Mouse (Mus musculus): ENCODE results near the gene 1700013G24Rik. TPM values are rescaled to one million over a fixed set of nuclear protein-coding genes. Genes with fewer than 3 reads are reported as not detected.

1700013G24Rik gene
- polyA plus RNA-seq, 1 experiment from 2014 or later, result not detected

DNA sequence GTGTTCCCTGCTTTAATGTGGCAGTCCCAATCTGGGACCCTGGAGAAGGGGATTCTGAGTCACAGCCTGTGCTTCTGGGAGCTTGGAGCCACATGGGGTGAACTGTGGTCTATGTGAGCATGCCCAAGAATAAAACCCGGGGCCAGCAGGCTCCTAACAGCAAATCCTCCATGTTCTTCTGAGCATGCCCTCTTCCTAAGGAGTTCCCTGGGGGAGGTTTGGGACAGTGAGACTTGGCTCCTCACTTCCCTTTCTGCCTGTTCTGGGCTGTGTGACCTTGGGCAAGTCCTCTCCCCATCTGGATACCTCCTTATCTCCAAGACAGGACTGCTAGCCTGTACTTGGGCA lies 27.9 kb downstream of the 1700013G24Rik start:
- Histone ChIP-seq H3K4me1 (replicated peaks) (peaks cover 79% of the 10 kb centered on the region), H3K36me3 (no peaks in the 10 kb centered on the region), H3K27me3 (0 out of 2 replicates have a peak, but pooled peaks cover 26% of the 10 kb centered on the region), H3K4me2 (no peak overlapping the region), H3K27ac (0 out of 2 replicates have a peak overlapping the region, but pooled peaks have one; percentile 35), H3K9me3 (no peaks in the 10 kb centered on the region), H3K4me3 (no peak overlapping the region), H3K9ac (no peak overlapping the region)
- no peak for ATAC-seq (ENCODE audit: low FRiP score)
- 25% methylated on average over 1 of the region's 1 CpGs for WGBS

DNA sequence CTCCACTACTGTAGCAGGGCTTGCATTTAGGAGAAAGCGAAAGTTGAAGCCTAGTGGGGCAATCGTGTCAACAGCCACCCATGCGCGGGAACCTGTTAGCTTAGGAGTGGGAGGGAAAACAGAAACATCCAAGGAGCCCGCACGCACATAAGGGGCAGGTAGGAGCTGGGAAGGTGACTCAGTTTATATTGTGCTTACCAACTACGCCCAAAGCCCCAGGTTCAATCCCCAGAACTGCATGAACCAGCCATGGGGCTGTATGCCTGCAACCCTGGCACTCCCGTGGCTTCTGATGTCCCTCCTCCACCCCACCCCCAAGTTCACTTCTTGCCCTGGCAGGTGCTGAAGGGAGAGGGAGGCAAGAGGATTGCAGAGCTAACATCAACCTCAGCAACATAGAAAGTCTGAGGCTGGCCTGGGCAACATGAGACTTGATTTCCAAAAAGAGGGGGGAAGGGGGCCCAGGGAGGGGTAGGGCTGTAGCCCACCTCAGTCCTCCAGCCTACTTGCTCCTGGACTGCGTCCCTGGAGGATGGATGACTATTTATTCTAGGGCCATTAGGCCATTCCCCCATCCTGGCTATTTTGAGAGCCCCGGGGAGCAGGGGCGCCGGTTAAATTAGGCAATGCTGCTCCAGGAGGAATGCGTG lies 28.4 kb downstream of the 1700013G24Rik start:
- no peak for ATAC-seq (ENCODE audit: low FRiP score)
- Histone ChIP-seq H3K36me3 (no peaks in the 10 kb centered on the region), H3K4me3 (no peak overlapping the region), H3K9ac (no peak overlapping the region), H3K27me3 (0 out of 2 replicates have a peak, but pooled peaks cover 22% of the 10 kb centered on the region), H3K9me3 (no peaks in the 10 kb centered on the region), H3K27ac (no peak overlapping the region), H3K4me1 (replicated peaks) (peaks cover 79% of the 10 kb centered on the region), H3K4me2 (no peak overlapping the region)
- 64% methylated on average over 13 of the region's 13 CpGs for WGBS

DNA sequence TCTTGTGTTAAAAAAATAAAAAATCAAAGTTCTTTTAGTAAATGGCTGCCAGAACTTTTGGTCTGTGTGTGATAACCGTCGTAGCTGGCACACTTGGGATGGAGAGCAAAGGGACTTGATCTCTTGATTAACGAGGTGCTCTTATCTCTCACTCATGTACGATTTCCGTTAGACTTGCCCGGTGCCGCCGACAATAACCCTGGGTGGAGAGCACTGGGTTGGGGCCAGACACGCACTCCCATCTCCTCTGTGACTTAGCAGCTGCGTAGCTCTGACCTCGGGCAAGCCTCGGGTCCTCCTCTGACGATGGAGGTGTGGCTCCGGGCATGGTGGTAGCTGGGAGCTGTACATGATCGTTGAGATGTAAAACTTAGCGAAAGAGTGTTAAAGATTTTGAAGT lies 30.8 kb downstream of the 1700013G24Rik start:
- Histone ChIP-seq H3K4me3 (no peak overlapping the region), H3K4me1 (replicated peaks) (peaks cover 84% of the 10 kb centered on the region), H3K9ac (no peak overlapping the region), H3K9me3 (no peaks in the 10 kb centered on the region), H3K27ac (no peak overlapping the region; the same call in 1 of the 2 replicates), H3K4me2 (no peak overlapping the region), H3K36me3 (no peaks in the 10 kb centered on the region), H3K27me3 (peaks cover 13% of the 10 kb centered on the region; the same call in 1 of the 2 replicates)
- 78% methylated on average over 16 of the region's 16 CpGs for WGBS
- ATAC-seq (ENCODE audit: low FRiP score), result no peak

DNA sequence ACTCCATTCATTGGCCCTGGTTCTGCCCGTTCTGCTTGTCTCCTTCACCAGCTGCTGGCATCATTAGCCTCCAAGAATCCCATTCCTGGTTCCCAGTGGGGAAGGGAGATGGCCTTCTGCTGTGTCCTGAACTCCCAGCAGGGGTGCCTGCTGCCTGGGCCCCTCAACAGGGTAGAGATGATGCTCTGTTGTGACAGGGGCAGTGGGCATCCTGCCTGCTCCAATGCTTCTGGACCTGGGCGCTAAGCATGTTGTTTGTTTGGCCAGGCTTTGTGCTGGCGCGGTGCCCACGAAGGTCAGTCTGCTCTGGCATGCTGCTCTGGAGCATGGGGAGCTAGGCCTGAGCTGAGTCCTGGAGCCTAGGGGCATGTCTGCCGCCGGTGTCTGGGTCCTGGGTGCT lies 31.5 kb downstream of the 1700013G24Rik start:
- ATAC-seq (ENCODE audit: low FRiP score), result no peak
- Histone ChIP-seq H3K9ac (no peak overlapping the region), H3K9me3 (no peaks in the 10 kb centered on the region), H3K4me1 (replicated peaks) (peaks cover 84% of the 10 kb centered on the region), H3K27me3 (peaks cover 13% of the 10 kb centered on the region; the same call in 1 of the 2 replicates), H3K4me3 (no peak overlapping the region), H3K27ac (peak overlapping the region; percentile 40; the same call in 1 of the 2 replicates), H3K36me3 (no peaks in the 10 kb centered on the region), H3K4me2 (no peak overlapping the region)
- 66% methylated on average over 7 of the region's 7 CpGs for WGBS

DNA sequence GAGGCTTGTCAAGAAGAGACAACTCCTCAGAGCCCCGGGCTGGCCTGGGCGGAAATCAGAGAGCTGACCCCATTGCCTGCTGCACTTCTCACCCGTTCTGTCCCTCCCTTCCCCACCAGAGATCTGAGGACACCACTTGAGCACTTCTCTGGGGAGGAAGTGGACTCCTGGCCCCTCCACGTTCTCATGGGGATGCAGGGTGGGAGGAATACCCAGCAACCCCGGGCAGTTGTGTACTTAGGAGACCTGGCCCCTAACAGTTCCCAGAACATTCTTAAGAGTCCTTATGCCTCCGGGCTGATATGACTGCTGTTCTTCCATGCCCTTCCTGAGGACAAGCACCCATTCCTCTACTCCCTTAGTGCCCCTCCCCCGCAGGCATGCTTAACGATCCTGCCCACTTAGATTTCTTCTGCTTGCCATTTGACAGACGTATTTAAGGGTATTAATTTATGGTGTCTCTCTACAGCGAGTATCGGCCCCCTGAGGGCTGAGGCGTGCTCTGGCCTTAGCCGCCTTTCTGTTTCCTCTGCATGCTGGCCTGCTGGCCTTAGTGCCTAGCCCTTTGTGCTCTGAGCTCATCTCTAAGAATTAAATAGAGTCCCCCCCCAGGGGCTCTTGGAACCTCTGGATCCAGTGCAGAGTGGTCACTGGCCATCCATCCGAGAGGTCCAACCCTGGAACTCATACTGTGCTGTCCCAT lies 32.3 kb downstream of the 1700013G24Rik start:
- Histone ChIP-seq H3K27me3 (peaks cover 13% of the 10 kb centered on the region; the same call in 1 of the 2 replicates), H3K9me3 (no peaks in the 10 kb centered on the region), H3K27ac (peak overlapping the region; percentile 40), H3K9ac (no peak overlapping the region), H3K4me1 (replicated peaks) (peaks cover 81% of the 10 kb centered on the region), H3K4me2 (no peak overlapping the region), H3K4me3 (no peak overlapping the region), H3K36me3 (no peaks in the 10 kb centered on the region)
- WGBS, result 40% methylated on average over 14 of the region's 14 CpGs
- ATAC-seq (ENCODE audit: low FRiP score), result no peak

DNA sequence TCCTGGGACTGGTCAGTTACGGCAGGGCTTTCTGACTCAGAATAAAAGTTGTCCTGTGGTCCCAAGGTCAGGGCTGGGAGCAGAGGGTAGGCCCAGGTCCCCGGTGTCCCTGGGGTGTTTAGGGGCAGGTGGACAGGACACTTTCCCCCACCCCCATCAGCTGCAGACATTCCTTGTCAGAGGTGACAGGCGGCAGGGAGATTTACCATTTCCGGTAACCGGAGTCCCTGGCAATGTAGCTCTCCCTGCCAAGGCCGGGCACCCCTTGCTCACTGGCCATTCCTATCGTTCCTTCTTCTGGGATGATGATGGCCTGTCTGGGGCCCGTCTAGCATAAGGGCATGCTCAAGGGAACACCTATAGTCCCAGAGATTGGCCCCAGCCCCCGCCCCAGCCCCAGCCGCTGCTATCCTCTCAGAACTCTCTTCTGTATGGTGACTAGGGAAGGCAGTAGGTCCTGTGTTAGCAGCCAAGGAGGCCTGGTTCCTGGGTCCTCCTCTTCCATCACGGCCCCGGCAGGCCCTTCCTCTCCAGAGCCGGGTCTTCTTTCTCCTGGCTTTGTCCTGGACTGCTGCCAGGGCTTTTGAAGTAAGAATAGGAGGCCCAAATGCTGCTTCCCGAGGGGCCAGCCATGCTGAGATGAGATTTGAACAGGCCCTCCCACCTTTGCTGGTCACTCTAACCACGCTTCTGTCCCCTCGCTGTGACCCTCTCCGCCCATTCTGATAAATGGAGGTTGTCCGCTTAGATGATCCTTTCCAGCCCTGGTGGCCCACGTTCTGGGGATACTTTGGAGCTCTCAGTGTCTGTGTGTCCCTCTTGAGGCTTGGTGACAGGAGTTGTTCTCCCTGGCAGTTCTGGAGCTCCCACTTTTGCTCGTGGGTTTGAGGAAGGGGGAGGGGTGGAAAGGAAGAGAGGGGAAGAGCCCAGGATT lies 33.3 kb downstream of the 1700013G24Rik start:
- ATAC-seq (ENCODE audit: low FRiP score), result no peak
- Histone ChIP-seq H3K4me1 (replicated peaks) (peaks cover 73% of the 10 kb centered on the region), H3K27ac (peak overlapping the region; percentile 40), H3K4me2 (no peak overlapping the region), H3K36me3 (no peaks in the 10 kb centered on the region), H3K27me3 (peaks cover 7% of the 10 kb centered on the region; the same call in 1 of the 2 replicates), H3K9ac (peak overlapping the region; percentile 2; the same call in 1 of the 2 replicates), H3K9me3 (no peaks in the 10 kb centered on the region), H3K4me3 (no peak overlapping the region)
- 44% methylated on average over 20 of the region's 20 CpGs for WGBS

DNA sequence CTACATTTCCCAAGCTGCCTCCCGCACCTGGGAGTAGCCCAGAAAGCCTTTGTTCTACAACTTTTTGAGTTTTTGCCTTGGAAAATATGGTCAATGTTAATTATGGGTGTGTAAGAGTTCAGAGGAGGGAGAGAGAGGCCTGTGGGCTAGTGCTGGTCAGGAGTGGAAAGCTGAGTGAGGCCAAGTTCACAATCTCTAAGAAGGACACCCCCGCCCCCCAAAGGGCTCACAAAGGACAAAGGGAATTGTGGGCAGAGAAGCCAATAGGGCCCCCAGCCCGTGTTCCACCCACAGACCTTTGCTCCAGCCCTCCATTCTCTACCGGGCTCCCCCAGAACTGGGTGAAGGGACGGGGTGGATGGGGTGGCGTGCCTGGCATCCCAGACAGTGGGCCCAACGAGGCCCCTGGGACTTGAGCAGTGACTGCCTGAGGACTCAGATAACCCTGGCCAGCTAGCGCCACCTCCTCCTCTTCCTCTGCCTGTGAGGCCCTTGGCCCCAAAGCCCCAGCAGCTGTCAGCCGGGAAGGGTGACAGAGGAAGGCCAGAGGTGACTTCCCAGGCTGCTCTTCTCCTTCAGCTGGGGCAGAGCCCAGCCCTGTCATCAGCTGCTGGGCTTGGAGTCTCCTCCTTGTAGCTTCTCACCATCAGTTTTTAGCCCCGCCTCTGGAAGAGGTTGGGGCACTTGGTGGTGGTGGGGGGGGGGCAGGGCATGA lies 34.4 kb downstream of the 1700013G24Rik start:
- ATAC-seq (ENCODE audit: low FRiP score), result no peak
- 41% methylated on average over 10 of the region's 10 CpGs for WGBS
- H3K9ac ChIP-seq, result no peak overlapping the region

DNA sequence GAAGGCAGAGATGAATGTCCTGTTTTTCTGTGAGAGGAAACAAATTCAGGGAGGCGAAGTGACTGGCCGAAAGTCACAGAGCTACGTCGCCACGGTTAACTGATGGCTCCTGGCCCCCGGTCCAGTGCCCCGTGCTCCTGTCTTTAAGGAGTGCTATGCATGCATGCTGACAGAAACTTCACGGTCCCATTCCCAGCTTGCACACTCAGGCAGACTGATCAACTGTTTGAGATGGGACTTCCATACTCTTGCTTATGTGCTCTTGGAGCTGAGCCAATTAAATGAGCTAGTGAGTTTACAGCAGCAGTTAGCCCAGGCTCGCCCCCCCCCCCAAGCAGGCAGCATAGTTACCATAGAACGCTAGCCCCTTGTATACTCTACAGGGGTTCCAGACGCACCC lies 35.0 kb downstream of the 1700013G24Rik start:
- Histone ChIP-seq H3K9me3 (no peaks in the 10 kb centered on the region), H3K36me3 (no peaks in the 10 kb centered on the region), H3K4me2 (no peak overlapping the region), H3K27ac (0 out of 2 replicates have a peak overlapping the region, but pooled peaks have one; percentile 24), H3K27me3 (peaks cover 7% of the 10 kb centered on the region; the same call in 1 of the 2 replicates), H3K4me3 (no peak overlapping the region), H3K9ac (no peak overlapping the region), H3K4me1 (replicated peaks) (peaks cover 61% of the 10 kb centered on the region)
- WGBS, result 32% methylated on average over 11 of the region's 11 CpGs
- ATAC-seq (ENCODE audit: low FRiP score), result no peak

More for the DNA sequence above, 34.4 kb downstream of the 1700013G24Rik start:
- Histone ChIP-seq H3K9me3 (no peaks in the 10 kb centered on the region), H3K4me2 (0 out of 2 replicates have a peak overlapping the region, but pooled peaks have one; percentile 1), H3K27ac (0 out of 2 replicates have a peak overlapping the region, but pooled peaks have one; percentile 24), H3K36me3 (no peaks in the 10 kb centered on the region), H3K27me3 (peaks cover 7% of the 10 kb centered on the region; the same call in 1 of the 2 replicates), H3K4me1 (replicated peaks) (peaks cover 62% of the 10 kb centered on the region), H3K4me3 (no peak overlapping the region)

DNA sequence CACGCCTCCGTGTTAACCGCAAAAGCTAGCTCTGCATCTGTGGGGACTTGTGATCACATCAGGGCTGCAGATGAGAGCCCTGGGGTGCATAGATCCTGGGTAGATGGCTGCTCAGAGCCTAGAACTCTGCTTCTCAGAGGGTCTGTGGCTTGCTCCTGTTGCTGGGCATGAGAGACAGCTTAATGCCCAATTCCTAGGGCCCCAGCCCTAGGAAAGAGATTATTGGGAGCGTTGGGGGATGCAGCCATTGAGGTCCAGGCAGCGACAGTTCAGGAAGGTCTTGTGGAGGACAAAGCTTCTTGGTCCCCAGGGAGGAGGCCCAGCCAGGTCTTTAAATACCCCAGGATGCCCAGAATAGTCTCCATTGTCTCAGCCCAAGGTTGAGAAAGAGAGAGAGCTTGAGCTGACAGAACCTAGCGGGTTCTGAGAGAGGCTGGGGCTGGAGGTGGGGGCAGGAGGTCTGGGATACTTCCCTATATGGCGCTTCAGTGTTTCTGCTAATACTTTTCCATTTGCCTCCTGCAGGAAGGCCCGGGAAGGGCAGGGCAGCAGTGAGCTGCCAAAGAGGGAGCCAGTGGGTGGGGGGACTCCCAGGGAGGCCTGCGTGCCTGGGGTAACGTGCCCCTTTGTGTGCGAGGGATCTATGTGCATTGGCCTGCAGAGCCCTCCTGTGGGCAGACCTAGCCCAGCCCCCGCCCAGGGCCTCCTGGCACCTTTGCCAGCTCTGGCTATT lies 35.7 kb downstream of the 1700013G24Rik start:
- Histone ChIP-seq H3K27me3 (peaks cover 7% of the 10 kb centered on the region; the same call in 1 of the 2 replicates), H3K4me3 (no peak overlapping the region), H3K27ac (peak overlapping the region; percentile 55; the same call in 1 of the 2 replicates), H3K9ac (peak overlapping the region; percentile 53; the same call in 1 of the 2 replicates), H3K36me3 (no peaks in the 10 kb centered on the region), H3K9me3 (no peaks in the 10 kb centered on the region), H3K4me1 (replicated peaks) (peaks cover 61% of the 10 kb centered on the region), H3K4me2 (no peak overlapping the region)
- ATAC-seq (ENCODE audit: low FRiP score), result peak; percentile 38; the same call in 1 of the 2 replicates
- 11% methylated on average over 12 of the region's 12 CpGs for WGBS

DNA sequence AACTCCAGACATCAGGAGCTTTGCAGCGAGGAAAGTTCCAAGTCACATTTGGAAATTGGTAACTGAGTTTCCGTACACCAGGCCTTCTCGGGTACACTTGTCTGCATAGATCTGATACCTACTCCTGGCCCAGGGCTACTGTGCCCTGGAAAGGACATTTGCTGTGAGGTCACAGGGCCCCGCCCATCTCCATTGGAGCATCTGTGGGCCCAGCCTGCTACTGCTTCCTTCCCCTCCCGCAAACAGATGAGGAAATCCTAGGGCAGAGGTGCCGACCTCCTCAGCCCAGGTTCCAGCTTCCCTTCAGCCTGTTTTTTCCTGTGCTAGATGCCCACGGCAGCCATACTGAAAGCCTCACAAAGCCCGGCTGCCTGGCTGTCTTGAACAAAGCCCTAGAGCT lies 36.9 kb downstream of the 1700013G24Rik start:
- peak overlapping the region; percentile 37; the same call in 1 of the 2 replicates for H3K27ac ChIP-seq
- 61% methylated on average over 8 of the region's 8 CpGs for WGBS

DNA sequence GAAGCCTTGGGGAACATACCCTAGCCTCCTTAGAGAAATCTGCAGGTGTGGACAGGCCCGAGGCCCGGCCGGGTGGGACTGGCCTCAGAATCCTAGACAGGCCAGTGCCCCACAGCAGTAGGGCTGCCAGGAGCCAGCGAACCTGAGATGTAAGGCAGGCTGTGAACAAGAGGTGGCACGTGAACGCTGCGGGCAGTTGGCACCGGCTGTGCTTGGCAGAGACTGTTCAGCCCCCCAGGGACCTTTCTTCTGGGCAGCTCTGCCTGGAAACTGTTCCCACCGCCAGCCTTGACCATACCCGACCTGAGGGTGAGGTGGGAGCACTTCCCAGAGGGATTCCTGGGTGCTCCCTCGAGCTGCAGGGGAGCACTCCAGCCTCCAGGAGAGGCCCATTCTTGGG lies 39.5 kb downstream of the 1700013G24Rik start:
- WGBS, result 70% methylated on average over 11 of the region's 11 CpGs
- peaks cover 5% of the 10 kb centered on the region; the same call in 1 of the 2 replicates for H3K27me3 ChIP-seq

More for the DNA sequence above, 36.9 kb downstream of the 1700013G24Rik start:
- H3K4me3 ChIP-seq, result no peak overlapping the region
- ATAC-seq (ENCODE audit: low FRiP score), result no peak
- H3K9me3 ChIP-seq, result no peaks in the 10 kb centered on the region
- no peak overlapping the region for H3K4me2 ChIP-seq
- H3K9ac ChIP-seq, result no peak overlapping the region
- peaks cover 55% of the 10 kb centered on the region for H3K4me1 ChIP-seq (replicated peaks)
- H3K36me3 ChIP-seq, result no peaks in the 10 kb centered on the region
- peaks cover 5% of the 10 kb centered on the region; the same call in 1 of the 2 replicates for H3K27me3 ChIP-seq

More for the DNA sequence above, 39.5 kb downstream of the 1700013G24Rik start:
- no peak overlapping the region for H3K9ac ChIP-seq
- H3K36me3 ChIP-seq, result no peaks in the 10 kb centered on the region
- no peak overlapping the region for H3K4me3 ChIP-seq
- no peaks in the 10 kb centered on the region for H3K9me3 ChIP-seq
- no peak overlapping the region for H3K27ac ChIP-seq
- H3K4me1 ChIP-seq (replicated peaks), result peaks cover 33% of the 10 kb centered on the region
- H3K4me2 ChIP-seq, result no peak overlapping the region
- ATAC-seq (ENCODE audit: low FRiP score), result no peak

Data from hindbrain, embryonic 13.5 days (tissue).